Mouse (Mus musculus) CH12.LX (cell line): ENCODE measurements at regions not wholly inside any gene's neighbourhood (a gene's known extent, or its start where the extent isn't known, plus 50 kb on each side); places are given as distances from the start of the nearest gene placed in this dataset.

Source experiments
- DNase-seq: peaks from one replicate; pipeline ENCODE4 v3.0.0-alpha.2; 2013; ENCODE audit errors: extremely low read depth
- H3K27ac ChIP-seq: 2 replicates; pipeline ENCODE4 v1.5.1; 2012; ENCODE audit warnings: low read depth, mild to moderate bottlenecking, control low read depth, moderate library complexity; ENCODE audit not compliant: insufficient read depth
- H3K27me3 ChIP-seq: replicated peaks from 2 replicates; pipeline ENCODE3; 2012; ENCODE audit warnings: inconsistent platforms
- H3K36me3 ChIP-seq, 2 experiments: replicated peaks in 1 of 2; 2 replicates each; pipeline versions ENCODE3 to v1.6.1; 2012; ENCODE audit warnings: inconsistent platforms in 1 of 2, low read length in 1 of 2, mild to moderate bottlenecking in 1 of 2, mixed read lengths in 1 of 2, moderate library complexity in 1 of 2; ENCODE audit not compliant: control insufficient read depth in 1 of 2, insufficient read depth in 1 of 2
- H3K4me1 ChIP-seq, 2 experiments: 2 replicates each; pipeline ENCODE4 v1.6.1; 2012; ENCODE audit warnings: inconsistent platforms in 1 of 2, moderate library complexity in 1 of 2; ENCODE audit not compliant: insufficient read depth in 2 of 2, control insufficient read depth in 1 of 2
- H3K4me2 ChIP-seq: 2 replicates; pipeline ENCODE4 v1.6.1; 2012; ENCODE audit warnings: low read depth, mild to moderate bottlenecking, control low read depth; ENCODE audit not compliant: poor library complexity, insufficient read depth, severe bottlenecking
- H3K4me3 ChIP-seq, 3 experiments: fragments of 150-350 bp in 1 of 3; sonication (generic) in 1 of 3; replicated peaks in 1 of 3; 2 replicates each; pipeline versions ENCODE3 to v1.5.1; 2011 to 2012; ENCODE audit warnings: low read depth in 2 of 3, low read length in 2 of 3, mild to moderate bottlenecking in 2 of 3, moderate library complexity in 2 of 3, control low read depth in 1 of 3, improper control_type of control experiment in 1 of 3, inconsistent platforms in 1 of 3, mixed read lengths in 1 of 3; ENCODE audit not compliant: poor library complexity in 1 of 3
- H3K79me2 ChIP-seq: replicated peaks from 2 replicates; pipeline ENCODE4 v1.6.1; 2012; ENCODE audit warnings: mild to moderate bottlenecking, moderate library complexity; ENCODE audit not compliant: control insufficient read depth, poor library complexity, insufficient read depth, severe bottlenecking; ENCODE audit errors: extremely low read depth
- H3K9ac ChIP-seq: 2 replicates; pipeline ENCODE4 v1.6.1; 2012; ENCODE audit warnings: low read depth, mild to moderate bottlenecking, control low read depth, moderate library complexity; ENCODE audit not compliant: insufficient read depth
- H3K9me3 ChIP-seq: replicated peaks from 2 replicates; pipeline ENCODE3; 2012; ENCODE audit warnings: low read length, inconsistent platforms, mixed read lengths
- BHLHE40 ChIP-seq: IDR thresholded peaks from 2 replicates; pipeline ENCODE4 v1.6.1; 2011; ENCODE audit warnings: mild to moderate bottlenecking, low read depth, low read length, improper control_type of control experiment
- CHD1 ChIP-seq: IDR thresholded peaks from 2 replicates; pipeline ENCODE4 v1.6.1; 2012; ENCODE audit warnings: low read depth, low read length, improper control_type of control experiment, inconsistent platforms
- E2F4 ChIP-seq: IDR thresholded peaks from 2 replicates; pipeline ENCODE4 v1.6.1; 2011; ENCODE audit warnings: low read depth, low read length, improper control_type of control experiment; ENCODE audit not compliant: insufficient replicate concordance
- ELF1 ChIP-seq: IDR thresholded peaks from 2 replicates; pipeline ENCODE4 v1.6.1; 2014; ENCODE audit warnings: low read depth, mild to moderate bottlenecking, inconsistent platforms, low read length, improper control_type of control experiment
- EP300 ChIP-seq: IDR thresholded peaks from 2 replicates; pipeline ENCODE4 v1.6.1; 2011; ENCODE audit warnings: low read length, improper control_type of control experiment
- GABPA ChIP-seq: IDR thresholded peaks from 2 replicates; pipeline ENCODE4 v1.6.1; 2012; ENCODE audit warnings: low read depth, low read length, improper control_type of control experiment, inconsistent platforms; ENCODE audit not compliant: insufficient replicate concordance
- JUN ChIP-seq: IDR thresholded peaks from 2 replicates; pipeline ENCODE4 v1.6.1; 2011; ENCODE audit warnings: low read depth, mild to moderate bottlenecking, low read length, improper control_type of control experiment, moderate library complexity; ENCODE audit not compliant: insufficient read depth
- MAFK ChIP-seq: IDR thresholded peaks from 2 replicates; pipeline ENCODE4 v1.6.1; 2011; ENCODE audit warnings: low read length, improper control_type of control experiment; ENCODE audit not compliant: insufficient replicate concordance
- MAX ChIP-seq: IDR thresholded peaks from 2 replicates; pipeline ENCODE4 v1.6.1; 2011; ENCODE audit warnings: low read length, improper control_type of control experiment
- MEF2A ChIP-seq: IDR thresholded peaks from 2 replicates; pipeline ENCODE4 v1.6.1; 2014; ENCODE audit warnings: low read depth, mild to moderate bottlenecking, inconsistent platforms, low read length, improper control_type of control experiment, borderline replicate concordance
- PAX5 ChIP-seq: IDR thresholded peaks from 2 replicates; pipeline ENCODE4 v1.6.1; 2012; ENCODE audit warnings: low read length, inconsistent platforms, mixed read lengths
- POLR2AphosphoS2 ChIP-seq: IDR thresholded peaks from 2 replicates; pipeline ENCODE4 v1.6.1; 2011; ENCODE audit warnings: low read depth, low read length, improper control_type of control experiment
- SMC3 ChIP-seq: IDR thresholded peaks from 2 replicates; pipeline ENCODE4 v1.6.1; 2011; ENCODE audit warnings: low read depth, low read length, improper control_type of control experiment
- TBP ChIP-seq: conservative IDR thresholded peaks from 2 replicates; pipeline ENCODE4 v1.6.1; 2011; ENCODE audit warnings: low read depth, low read length, improper control_type of control experiment
- UBTF ChIP-seq: IDR thresholded peaks from 2 replicates; pipeline ENCODE4 v1.6.1; 2012; ENCODE audit warnings: low read depth, mild to moderate bottlenecking, inconsistent platforms, low read length, improper control_type of control experiment, moderate library complexity
- ZC3H11A ChIP-seq: IDR thresholded peaks from 2 replicates; pipeline ENCODE4 v1.6.1; 2012; ENCODE audit warnings: low read depth, mild to moderate bottlenecking, inconsistent platforms, low read length, improper control_type of control experiment
- ZKSCAN1 ChIP-seq: IDR thresholded peaks from 2 replicates; pipeline ENCODE4 v1.6.1; 2012; ENCODE audit warnings: low read depth, inconsistent platforms, low read length, improper control_type of control experiment, borderline replicate concordance
- dilution Hi-C: fragments of 300-500 bp; cut with MboI; formaldehyde crosslinking; loops from 2 replicates; pipeline ENCODE4 v1.14.3; 2020; ENCODE audit warnings: low sequenced_read_pairs; ENCODE audit not compliant: extremely low pct_unique_long_range_greater_than_20kb, extremely low pct_ligation_motif_present
- in situ Hi-C: fragments of 300-500 bp; cut with MboI; formaldehyde crosslinking; loops from 3 replicates; pipeline ENCODE4 v1.14.3; 2019; ENCODE audit warnings: low sequenced_read_pairs, low pct_ligation_motif_present, low pct_unique_long_range_greater_than_20kb, mixed read lengths

- H3K4me3 ChIP-seq = no peak overlapping the region
- no peaks in the 10 kb centered on the region for H3K4me1 ChIP-seq
- peaks cover 41% of the 10 kb centered on the region for H3K9me3 ChIP-seq
- in situ Hi-C loops (no loop called here), dilution Hi-C loops (no loop called here)
- H3K27ac ChIP-seq = no peak overlapping the region
- no peak overlapping the region for H3K4me2 ChIP-seq
- no peaks in the 10 kb centered on the region for H3K27me3 ChIP-seq
- no peak for TF ChIP-seq BHLHE40
- TF ChIP-seq SMC3 = no peak
- no peak for TF ChIP-seq UBTF
- TF ChIP-seq MAX = no peak
- no peak for TF ChIP-seq POLR2AphosphoS2
- no peak for TF ChIP-seq TBP
- no peak for TF ChIP-seq ZKSCAN1
- no peak for TF ChIP-seq E2F4
- no peak for TF ChIP-seq ZC3H11A
- no peak for TF ChIP-seq EP300
- TF ChIP-seq ELF1 = no peak
- TF ChIP-seq CHD1 = no peak
- TF ChIP-seq MAFK = no peak
- no peaks in the 10 kb centered on the region for H3K79me2 ChIP-seq
- DNase-seq = no peak
- no peak overlapping the region for H3K9ac ChIP-seq
- H3K36me3 ChIP-seq = no peaks in the 10 kb centered on the region
Measured at GRCm38 (mm10) chr19:49299351-49300271, 1093.8 kb downstream of the Sorcs3 start.

- H3K27me3 ChIP-seq = no peaks in the 10 kb centered on the region
- no peak overlapping the region for H3K27ac ChIP-seq
- no peak overlapping the region for H3K4me3 ChIP-seq
- no peak overlapping the region for H3K4me2 ChIP-seq
- dilution Hi-C loops = no loop called here
- no peaks in the 10 kb centered on the region for H3K4me1 ChIP-seq
- H3K9me3 ChIP-seq = peaks cover 38% of the 10 kb centered on the region
- H3K36me3 ChIP-seq = no peaks in the 10 kb centered on the region
- no peak for DNase-seq
- H3K9ac ChIP-seq = no peak overlapping the region
- H3K79me2 ChIP-seq = no peaks in the 10 kb centered on the region
- in situ Hi-C loops = no loop called here
- TF ChIP-seq PAX5 = no peak
- TF ChIP-seq ZKSCAN1 = no peak
- no peak for TF ChIP-seq GABPA
- TF ChIP-seq JUN = no peak
- no peak for TF ChIP-seq MEF2A
Measured at GRCm38 (mm10) chr19:49301364-49302091, 1095.7 kb downstream of the Sorcs3 start.
